Mouse (Mus musculus) kidney, postnatal 0 days (tissue): Measurements from ENCODE around the gene A3galt2. TPM values are rescaled to one million over a fixed set of nuclear protein-coding genes. Genes with fewer than 3 reads are reported as not detected.

ENCODE experiments used
- ATAC-seq: fragments of 200-750 bp; cut with Nextera tagmentation; replicated peaks from 2 replicates; pipeline ENCODE4 v1.8.0; 2017; ENCODE audit warnings: low read depth, moderate number of reproducible peaks, moderate TSS enrichment, moderate library complexity; ENCODE audit not compliant: low FRiP score
- DNase-seq: peaks from one replicate; pipeline ENCODE4 v3.0.0-alpha.2; 2016; ENCODE audit warnings: low spot score
- H3K27ac ChIP-seq: fragments of 300-500 bp; sonication (generic); 2 replicates; pipeline ENCODE4 v1.5.1; 2014; ENCODE audit warnings: mild to moderate bottlenecking
- H3K27me3 ChIP-seq: fragments of 300-500 bp; sonication (generic); 2 replicates; pipeline ENCODE4 v1.6.1; 2014; ENCODE audit warnings: low read length, mixed read lengths; ENCODE audit not compliant: insufficient read depth
- H3K36me3 ChIP-seq: fragments of 300-500 bp; sonication (generic); 2 replicates; pipeline ENCODE4 v1.6.1; 2014; ENCODE audit warnings: low read length, mixed read lengths; ENCODE audit not compliant: insufficient read depth
- H3K4me1 ChIP-seq: fragments of 300-500 bp; sonication (generic); replicated peaks from 2 replicates; pipeline ENCODE4 v1.6.1; 2014; ENCODE audit warnings: antibody characterized with exemption, low read length, mixed read lengths; ENCODE audit not compliant: insufficient read depth
- H3K4me2 ChIP-seq: fragments of 300-500 bp; sonication (generic); 2 replicates; pipeline ENCODE4 v1.6.1; 2014; ENCODE audit warnings: mild to moderate bottlenecking, low read length, moderate library complexity, mixed read lengths
- H3K4me3 ChIP-seq: fragments of 300-500 bp; sonication (generic); replicated peaks from 2 replicates; pipeline ENCODE4 v1.5.1; 2014; ENCODE audit warnings: low read depth, low read length
- H3K9ac ChIP-seq: fragments of 300-500 bp; sonication (generic); 2 replicates; pipeline ENCODE4 v1.6.1; 2014; ENCODE audit warnings: low read depth, low read length
- H3K9me3 ChIP-seq: fragments of 300-500 bp; sonication (generic); replicated peaks from 2 replicates; pipeline ENCODE4 v1.6.1; 2016; ENCODE audit warnings: low read length, inconsistent platforms, mixed read lengths
- CTCF ChIP-seq: IDR thresholded peaks from 2 replicates; pipeline ENCODE4 v1.5.1; 2016; ENCODE audit warnings: antibody characterized with exemption, low read depth, mild to moderate bottlenecking, moderate library complexity
- WGBS: fragments of 180-500 bp; shearing (Covaris S2); extraction: QIAGEN DNeasy Blood & Tissue Kit; methylation state at CpG from one replicate; pipeline ENCODE4 v1.1.7; 2014; 5-methylcytosine and 5-hydroxymethylcytosine counted together
- polyA plus RNA-seq: library from polyadenylated mRNA; unstranded; fragments of >200 nt; fragmentation: Nextera tagmentation; extraction: Ambion mirVana; gene quantifications from 2 replicates; pipeline ENCODE4 v1.2.1, GENCODE M21; 2015

The A3galt2 gene
- polyA plus RNA-seq, 1 experiment from 2014 or later: 0.13 TPM

- Histone ChIP-seq H3K36me3 (peaks cover 28% of the 10 kb centered on the region), H3K27ac (no peak overlapping the region), H3K27me3 (no peaks in the 10 kb centered on the region), H3K9ac (no peak overlapping the region), H3K9me3 (no peaks in the 10 kb centered on the region), H3K4me3 (no peak overlapping the region), H3K4me1 (peaks cover 6% of the 10 kb centered on the region; the same call in 1 of the 2 replicates), H3K4me2 (no peak overlapping the region)
- TF ChIP-seq CTCF: no peak
- ATAC-seq (no peak), DNase-seq (no peak)
- WGBS: 78% methylated on average over 7 of the region's 7 CpGs
These were observed 736 bp downstream of the A3galt2 start for GRCm38 (mm10) chr4:128755900-128756299.

- H3K36me3 ChIP-seq: no peaks in the 10 kb centered on the region
- no peak overlapping the region for H3K9ac ChIP-seq
- DNase-seq (no peak), ATAC-seq (no peak)
- WGBS: 45% methylated on average over 5 of the region's 5 CpGs
- no peak overlapping the region for H3K27ac ChIP-seq
- H3K9me3 ChIP-seq: no peaks in the 10 kb centered on the region
- no peak overlapping the region for H3K4me2 ChIP-seq
- H3K4me1 ChIP-seq: peaks cover 6% of the 10 kb centered on the region; the same call in 1 of the 2 replicates
- no peak overlapping the region for H3K4me3 ChIP-seq
- TF ChIP-seq CTCF: no peak
- H3K27me3 ChIP-seq: no peaks in the 10 kb centered on the region
These were observed 4.0 kb downstream of the A3galt2 start for GRCm38 (mm10) chr4:128759214-128759613.

- no peak for ATAC-seq
- Histone ChIP-seq H3K4me3 (no peak overlapping the region), H3K4me2 (no peak overlapping the region), H3K4me1 (peaks cover 6% of the 10 kb centered on the region; the same call in 1 of the 2 replicates), H3K27me3 (no peaks in the 10 kb centered on the region), H3K27ac (no peak overlapping the region), H3K9ac (no peak overlapping the region), H3K36me3 (no peaks in the 10 kb centered on the region), H3K9me3 (no peaks in the 10 kb centered on the region)
- TF ChIP-seq CTCF: no peak
- DNase-seq: no peak
- 94% methylated on average over 6 of the region's 6 CpGs for WGBS
These were observed 4.9 kb downstream of the A3galt2 start for GRCm38 (mm10) chr4:128760029-128760428.

- DNase-seq (no peak), ATAC-seq (no peak)
- H3K27me3 ChIP-seq: no peaks in the 10 kb centered on the region
- H3K36me3 ChIP-seq: no peaks in the 10 kb centered on the region
- TF ChIP-seq CTCF: no peak
- no peaks in the 10 kb centered on the region for H3K4me1 ChIP-seq
- H3K4me3 ChIP-seq: no peak overlapping the region
- no peak overlapping the region for H3K4me2 ChIP-seq
- no peak overlapping the region for H3K9ac ChIP-seq
- no peak overlapping the region for H3K27ac ChIP-seq
- 93% methylated on average over 20 of the region's 20 CpGs for WGBS
- H3K9me3 ChIP-seq: no peaks in the 10 kb centered on the region
These were observed 11.8 kb downstream of the A3galt2 start for GRCm38 (mm10) chr4:128766929-128767328.

- no peak for TF ChIP-seq CTCF
- no peak for DNase-seq
- no peak overlapping the region for H3K4me3 ChIP-seq
- 76% methylated on average over 13 of the region's 13 CpGs for WGBS
- no peak overlapping the region for H3K4me2 ChIP-seq
- H3K27me3 ChIP-seq: no peaks in the 10 kb centered on the region
- ATAC-seq: no peak
- H3K4me1 ChIP-seq: no peaks in the 10 kb centered on the region
- no peaks in the 10 kb centered on the region for H3K9me3 ChIP-seq
- H3K9ac ChIP-seq: no peak overlapping the region
- no peak overlapping the region for H3K27ac ChIP-seq
- H3K36me3 ChIP-seq: no peaks in the 10 kb centered on the region
These were observed 13.0 kb downstream of the A3galt2 start for GRCm38 (mm10) chr4:128768120-128768519.

GRCm38 (mm10) chr4:128769569-128770355 is 14.6 kb downstream of the A3galt2 start:
- DNase-seq (no peak), ATAC-seq (no peak)
- no peak for TF ChIP-seq CTCF
- H3K4me3 ChIP-seq: no peak overlapping the region
- H3K9ac ChIP-seq: no peak overlapping the region
- WGBS: 65% methylated on average over 13 of the region's 13 CpGs
- no peaks in the 10 kb centered on the region for H3K4me1 ChIP-seq
- H3K4me2 ChIP-seq: no peak overlapping the region
- 0 out of 2 replicates have a peak overlapping the region, but pooled peaks have one; percentile 8 for H3K27ac ChIP-seq
- peaks cover 13% of the 10 kb centered on the region; the same call in 1 of the 2 replicates for H3K36me3 ChIP-seq
- no peaks in the 10 kb centered on the region for H3K27me3 ChIP-seq
- no peaks in the 10 kb centered on the region for H3K9me3 ChIP-seq

- H3K4me2 ChIP-seq: no peak overlapping the region
- DNase-seq: no peak
- H3K36me3 ChIP-seq: peaks cover 16% of the 10 kb centered on the region; the same call in 1 of the 2 replicates
- no peaks in the 10 kb centered on the region for H3K4me1 ChIP-seq
- H3K9ac ChIP-seq: no peak overlapping the region
- H3K4me3 ChIP-seq: no peak overlapping the region
- H3K27me3 ChIP-seq: no peaks in the 10 kb centered on the region
- peak overlapping the region; percentile 15; the same call in 1 of the 2 replicates for H3K27ac ChIP-seq
- ATAC-seq: no peak
- H3K9me3 ChIP-seq: no peaks in the 10 kb centered on the region
- 70% methylated on average over 5 of the region's 5 CpGs for WGBS
- no peak for TF ChIP-seq CTCF
These were observed 15.5 kb downstream of the A3galt2 start for GRCm38 (mm10) chr4:128770698-128771097.
